Mouse (Mus musculus) bone marrow, adult 2 months (tissue): ENCODE measurements around the gene Nrxn2. TPM values are rescaled to one million over a fixed set of nuclear protein-coding genes. Genes with fewer than 3 reads are reported as not detected.

Experiments used
- H3K27ac ChIP-seq: fragments of 200-500 bp; 2 replicates; pipeline ENCODE4 v1.5.1; 2012; ENCODE audit warnings: low read depth, mild to moderate bottlenecking, control low read depth, inconsistent platforms, low read length; ENCODE audit not compliant: control insufficient read depth, poor library complexity, insufficient read depth
- H3K4me1 ChIP-seq: fragments of 200-500 bp; 2 replicates; pipeline ENCODE4 v1.6.1; 2011; ENCODE audit warnings: low read length; ENCODE audit not compliant: control insufficient read depth, insufficient read depth
- H3K4me3 ChIP-seq: fragments of 200-500 bp; replicated peaks from 2 replicates; pipeline ENCODE3; 2011; ENCODE audit warnings: mild to moderate bottlenecking, low read depth, low read length, control low read depth; ENCODE audit not compliant: control insufficient read depth
- CTCF ChIP-seq: fragments of 200-500 bp; IDR thresholded peaks from 2 replicates; pipeline ENCODE4 v1.5.1; 2011; ENCODE audit warnings: low read length, control low read depth; ENCODE audit not compliant: control insufficient read depth, insufficient read depth
- POLR2A ChIP-seq: fragments of 200-500 bp; IDR thresholded peaks from 2 replicates; pipeline ENCODE4 v1.6.1; 2011; ENCODE audit warnings: low read depth, mild to moderate bottlenecking, control low read depth, low read length, borderline replicate concordance; ENCODE audit not compliant: control insufficient read depth
- WGBS: fragments of 180-500 bp; shearing (Covaris S2); methylation state at CpG from one replicate; pipeline ENCODE4 v1.1.7; 2018; 5-methylcytosine and 5-hydroxymethylcytosine counted together
- polyA plus RNA-seq: library from polyadenylated mRNA; stranded (reverse); fragments of >200 nt; gene quantifications from 2 replicates; pipeline ENCODE4 v1.2.4, GENCODE M21; 2011; ENCODE audit warnings: low replicate concordance; ENCODE audit not compliant: missing spikeins, insufficient read depth, insufficient read length

Nrxn2 gene
- polyA plus RNA-seq, 1 experiment, result 8.8 TPM

DNA sequence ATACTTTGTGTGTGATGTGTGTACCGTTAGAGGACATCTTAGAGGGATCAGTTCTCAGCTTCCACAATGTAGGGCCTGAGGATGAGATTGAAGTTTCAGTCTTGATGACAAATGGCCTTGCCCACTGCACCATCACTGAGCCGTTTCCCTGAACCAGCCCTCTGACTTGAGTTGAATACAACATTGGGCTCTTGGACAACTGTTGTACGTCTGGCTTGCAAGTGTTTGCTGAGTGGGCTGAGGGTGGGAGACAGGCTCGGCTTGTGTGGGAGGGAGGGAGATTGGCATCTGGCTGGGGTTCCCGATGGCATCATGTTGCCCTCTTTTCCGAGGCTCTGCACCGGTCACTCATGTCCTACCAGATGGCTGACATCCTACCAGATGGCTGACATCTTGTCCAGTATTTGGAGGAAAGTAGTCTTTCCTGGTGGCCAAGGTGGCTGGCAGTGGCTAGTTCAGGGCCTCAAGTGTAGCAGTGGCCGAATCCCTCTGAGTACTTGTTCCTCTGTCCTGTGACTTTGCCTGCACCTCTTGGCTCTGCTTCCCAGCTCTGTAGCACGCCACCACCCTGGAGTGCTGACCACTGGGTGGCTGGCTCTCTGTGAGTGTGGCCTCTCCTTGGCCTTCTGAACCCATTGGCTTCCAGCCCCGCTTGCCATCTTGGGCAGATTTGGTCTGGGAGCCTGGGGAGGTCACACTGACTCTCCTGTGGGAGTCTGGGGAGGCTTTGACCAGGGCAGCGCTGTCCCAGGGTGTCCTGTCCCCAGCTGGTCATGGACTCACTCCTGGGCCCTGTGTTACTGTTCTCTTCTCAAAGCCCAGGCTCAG is 115.0 kb downstream of the Nrxn2 start:
- WGBS, result 86% methylated on average over 11 of the region's 11 CpGs
- no peak overlapping the region for H3K4me3 ChIP-seq
- H3K4me1 ChIP-seq, result no peaks in the 10 kb centered on the region; the same call in 1 of the 2 replicates
- no peak overlapping the region for H3K27ac ChIP-seq
- TF ChIP-seq POLR2A, result no peak
- no peak for TF ChIP-seq CTCF

- no peaks in the 10 kb centered on the region; the same call in none of the 2 replicates for H3K4me1 ChIP-seq
- no peak for TF ChIP-seq CTCF
- TF ChIP-seq POLR2A, result no peak
- no peak overlapping the region for H3K4me3 ChIP-seq
- 79% methylated on average over 5 of the region's 5 CpGs for WGBS
- no peak overlapping the region for H3K27ac ChIP-seq
Measured at GRCm38 (mm10) chr19:6534118-6534415, 115.5 kb downstream of the Nrxn2 start.

DNA sequence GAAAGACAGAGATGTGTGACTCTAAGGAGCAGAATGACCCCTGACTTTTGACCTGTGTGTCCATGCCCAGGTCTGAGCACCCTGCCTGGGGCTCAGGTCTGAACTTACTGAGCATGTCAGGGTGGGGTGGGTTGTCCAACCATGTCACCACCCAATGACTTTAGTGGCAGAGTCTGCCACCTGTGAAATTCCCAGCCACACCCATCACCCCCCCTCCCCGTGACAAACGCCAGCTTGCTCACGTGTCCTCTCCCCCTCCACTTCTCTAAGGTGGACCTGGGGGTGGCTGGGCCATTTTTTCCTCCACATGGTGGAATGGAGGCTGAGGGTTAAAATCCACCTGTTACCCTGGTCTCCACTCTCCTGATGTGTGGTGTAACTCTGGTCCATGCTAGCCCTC is 117.7 kb downstream of the Nrxn2 start:
- H3K27ac ChIP-seq, result no peak overlapping the region
- H3K4me1 ChIP-seq, result no peaks in the 10 kb centered on the region; the same call in none of the 2 replicates
- TF ChIP-seq POLR2A, result no peak
- TF ChIP-seq CTCF, result no peak
- no peak overlapping the region for H3K4me3 ChIP-seq
- 58% methylated on average over 3 of the region's 3 CpGs for WGBS

GRCm38 (mm10) chr19:6536696-6537095 is 118.2 kb downstream of the Nrxn2 start:
- Histone ChIP-seq H3K27ac (no peak overlapping the region), H3K4me1 (peaks cover 2% of the 10 kb centered on the region), H3K4me3 (no peak overlapping the region)
- no peak for TF ChIP-seq CTCF
- WGBS, result 65% methylated on average over 6 of the region's 6 CpGs

GRCm38 (mm10) chr19:6537526-6537925 is 119.0 kb downstream of the Nrxn2 start:
- Histone ChIP-seq H3K4me3 (no peak overlapping the region), H3K4me1 (peaks cover 2% of the 10 kb centered on the region), H3K27ac (no peak overlapping the region)
- TF ChIP-seq POLR2A, result no peak
- no peak for TF ChIP-seq CTCF
- WGBS, result 80% methylated on average over 8 of the region's 8 CpGs

- WGBS, result 85% methylated on average over 6 of the region's 6 CpGs
- Histone ChIP-seq H3K4me3 (no peak overlapping the region), H3K27ac (peak overlapping the region; percentile 2; the same call in 1 of the 2 replicates), H3K4me1 (peaks cover 3% of the 10 kb centered on the region)
- no peak for TF ChIP-seq POLR2A
- TF ChIP-seq CTCF, result no peak
Measured at GRCm38 (mm10) chr19:6538546-6538945, 120.0 kb downstream of the Nrxn2 start.

DNA sequence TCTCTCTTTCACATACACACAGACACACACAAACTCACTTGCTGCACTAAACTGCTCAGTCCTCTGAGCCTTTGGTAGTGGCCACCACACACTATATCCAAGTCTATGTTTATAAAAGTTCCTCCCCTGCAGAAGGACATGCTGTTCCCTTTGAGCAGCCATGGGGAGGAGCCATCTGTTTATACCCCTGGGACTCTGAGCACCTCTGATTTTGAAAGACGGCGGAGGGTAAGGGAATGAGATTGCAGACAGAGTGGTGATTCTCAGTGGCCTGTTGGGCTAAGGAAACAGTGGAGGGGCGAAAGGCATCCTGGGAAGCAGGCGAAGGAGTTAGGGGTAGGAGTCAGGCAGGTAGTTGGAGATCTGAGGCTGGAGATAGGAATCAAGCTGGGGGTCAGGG is 121.1 kb downstream of the Nrxn2 start:
- Histone ChIP-seq H3K27ac (peak overlapping the region; percentile 2; the same call in 1 of the 2 replicates), H3K4me3 (no peak overlapping the region), H3K4me1 (peaks cover 3% of the 10 kb centered on the region)
- WGBS, result 78% methylated on average over 4 of the region's 4 CpGs
- TF ChIP-seq POLR2A (no peak), CTCF (no peak)

GRCm38 (mm10) chr19:6540191-6540590 is 121.7 kb downstream of the Nrxn2 start:
- Histone ChIP-seq H3K4me3 (no peak overlapping the region), H3K27ac (peak overlapping the region; percentile 74), H3K4me1 (peaks cover 3% of the 10 kb centered on the region)
- TF ChIP-seq CTCF (no peak), POLR2A (no peak)
- WGBS, result 73% methylated on average over 6 of the region's 6 CpGs
